In genomic region chr4:126464189-126464891, GRCm38 (mm10) we compare ENCODE assay signal across 15 mouse cellular contexts. TPM values are rescaled to one million over a fixed set of nuclear protein-coding genes. Genes with fewer than 3 reads are reported as not detected.
DNase-seq lines count a peak whose midpoint lies in the region; ATAC-seq and TF ChIP-seq lines count a peak whose summit lies in the region.
"Had no signal": no experiment of that assay in that cellular context is flagged by ENCODE, and none has a peak within 500 bp of the region (broad histone marks: within the 10 kb centered on the region; RNA-seq: fewer than 3 reads in every experiment).

No protein-coding gene starts in this region.

- intact Hi-C loops in heart, postnatal 14 days (cut with DNase I), result no loop called here

- H3K9ac ChIP-seq in heart, embryonic 12.5 days, result no peak overlapping the region
- peak overlapping the region; percentile 94 for H3K9ac ChIP-seq in forebrain, embryonic 12.5 days
- no peak overlapping the region for H3K9ac ChIP-seq in hindbrain, postnatal 0 days (replicated peaks; ENCODE audit: low read length)
- H3K9ac ChIP-seq in neural tube, embryonic 13.5 days, result peak overlapping the region; percentile 99
- H3K9ac ChIP-seq: embryonic facial prominence, embryonic 15.5 days; liver, embryonic 12.5 days had no signal

- no peaks in the 10 kb centered on the region for H3K9me3 ChIP-seq in heart, embryonic 12.5 days (replicated peaks)
- H3K9me3 ChIP-seq in forebrain, embryonic 12.5 days, result no peaks in the 10 kb centered on the region
- H3K9me3 ChIP-seq in hindbrain, postnatal 0 days (ENCODE audit: low read length), result no peaks in the 10 kb centered on the region
- H3K9me3 ChIP-seq in neural tube, embryonic 13.5 days, result no peaks in the 10 kb centered on the region
- H3K9me3 ChIP-seq: embryonic facial prominence, embryonic 15.5 days; liver, embryonic 12.5 days had no signal

- peaks cover 14% of the 10 kb centered on the region for H3K36me3 ChIP-seq in heart, embryonic 12.5 days
- H3K36me3 ChIP-seq in forebrain, embryonic 12.5 days (replicated peaks), result peaks cover 25% of the 10 kb centered on the region
- H3K36me3 ChIP-seq in hindbrain, postnatal 0 days (ENCODE audit: insufficient read depth, low read length), result peaks cover 6% of the 10 kb centered on the region
- peaks cover 19% of the 10 kb centered on the region for H3K36me3 ChIP-seq in neural tube, embryonic 13.5 days

- no peak for TF ChIP-seq CTCF in hindbrain, postnatal 0 days (IDR thresholded peaks at IDR 0.05; ENCODE audit: low read depth)

- no peak for DNase-seq in heart, postnatal 14 days
- DNase-seq in hindbrain, postnatal 0 days (ENCODE audit: low spot score), result no peak
- no peak for DNase-seq in kidney, postnatal 4 days
- DNase-seq in urinary bladder, postnatal 25 days (ENCODE audit: low spot score), result no peak
- no peak for DNase-seq in spleen, postnatal 36 days (ENCODE audit: low spot score in 2 of 2)
- DNase-seq: adrenal gland, adult 8-10 months; B cell, adult 2 months; cerebellum, adult 11-12 months had no signal

- H3K4me1 ChIP-seq in heart, embryonic 12.5 days (replicated peaks), result peaks cover 42% of the 10 kb centered on the region
- peaks cover 60% of the 10 kb centered on the region for H3K4me1 ChIP-seq in forebrain, embryonic 12.5 days
- H3K4me1 ChIP-seq in hindbrain, postnatal 0 days (ENCODE audit: insufficient read depth, low read length), result peaks cover 32% of the 10 kb centered on the region
- H3K4me1 ChIP-seq in neural tube, embryonic 13.5 days (replicated peaks), result peaks cover 65% of the 10 kb centered on the region

- 43% methylated on average over 4 of the region's 4 CpGs for WGBS in heart, embryonic 12.5 days
- 14% methylated on average over 4 of the region's 4 CpGs for WGBS in forebrain, embryonic 12.5 days
- WGBS in hindbrain, postnatal 0 days, result 9% methylated on average over 4 of the region's 4 CpGs
- WGBS in neural tube, embryonic 13.5 days, result 9% methylated on average over 4 of the region's 4 CpGs

- H3K27me3 ChIP-seq in heart, embryonic 12.5 days (replicated peaks), result no peaks in the 10 kb centered on the region
- H3K27me3 ChIP-seq in forebrain, embryonic 12.5 days, result no peaks in the 10 kb centered on the region
- no peaks in the 10 kb centered on the region for H3K27me3 ChIP-seq in hindbrain, postnatal 0 days (ENCODE audit: insufficient read depth, low read length)
- H3K27me3 ChIP-seq in neural tube, embryonic 13.5 days, result no peaks in the 10 kb centered on the region
- H3K27me3 ChIP-seq: embryonic facial prominence, embryonic 15.5 days; liver, embryonic 12.5 days had no signal

- 0 out of 2 replicates have a peak overlapping the region, but pooled peaks have one; percentile 5 for H3K4me2 ChIP-seq in heart, embryonic 12.5 days
- H3K4me2 ChIP-seq in forebrain, embryonic 12.5 days, result peak overlapping the region; percentile 74
- H3K4me2 ChIP-seq in hindbrain, postnatal 0 days (ENCODE audit: low read depth, low read length), result peak overlapping the region; percentile 77
- H3K4me2 ChIP-seq in neural tube, embryonic 13.5 days, result peak overlapping the region; percentile 68
- H3K4me2 ChIP-seq: embryonic facial prominence, embryonic 15.5 days; liver, embryonic 12.5 days had no signal

- no peak overlapping the region for H3K27ac ChIP-seq in heart, embryonic 12.5 days (ENCODE audit: poor library complexity, severe bottlenecking)
- peak overlapping the region; percentile 99 for H3K27ac ChIP-seq in forebrain, embryonic 12.5 days
- H3K27ac ChIP-seq in hindbrain, postnatal 0 days, result peak overlapping the region; percentile 20; the same call in 1 of the 2 replicates
- peak overlapping the region; percentile 99 for H3K27ac ChIP-seq in neural tube, embryonic 13.5 days (replicated peaks)
- H3K27ac ChIP-seq: embryonic facial prominence, embryonic 15.5 days; kidney, postnatal 0 days; liver, embryonic 12.5 days; macrophage had no signal

- no peak overlapping the region for H3K4me3 ChIP-seq in heart, embryonic 12.5 days
- peak overlapping the region; percentile 91 for H3K4me3 ChIP-seq in forebrain, embryonic 12.5 days (replicated peaks)
- H3K4me3 ChIP-seq in hindbrain, postnatal 0 days (ENCODE audit: low read length), result no peak overlapping the region
- H3K4me3 ChIP-seq in neural tube, embryonic 13.5 days, result peak overlapping the region; percentile 98
- H3K4me3 ChIP-seq: embryonic facial prominence, embryonic 15.5 days; liver, embryonic 12.5 days had no signal

- no peak for ATAC-seq in heart, embryonic 12.5 days (ENCODE audit: insufficient number of reproducible peaks, low FRiP score)
- ATAC-seq in forebrain, embryonic 12.5 days (ENCODE audit: low FRiP score), result no peak
- no peak for ATAC-seq in hindbrain, postnatal 0 days
- no peak for ATAC-seq in neural tube, embryonic 13.5 days (ENCODE audit: low read depth)
- ATAC-seq: liver, embryonic 12.5 days had no signal

RNA-seq across cellular contexts. Expression of gene Ago1, which starts 4.0 kb away (rescaled TPM):
- 2.5 and 3.0 TPM in 2 replicates for polyA plus RNA-seq in heart, embryonic 12.5 days (2016; fragmentation: Nextera tagmentation; extraction: Ambion mirVana)
- 10 to 100 TPM; 15.0 to 15.6 TPM for total RNA-seq in heart, postnatal 14 days (2021)
- 20.1 and 23.4 TPM in 2 replicates for polyA plus RNA-seq in forebrain, embryonic 12.5 days (2016; fragmentation: Nextera tagmentation; extraction: Ambion mirVana)
- total RNA-seq in hindbrain, postnatal 0 days (2014; rRNA removed), result 42.2 TPM in 2 replicates
- polyA plus RNA-seq in hindbrain, postnatal 0 days (2015; fragmentation: Nextera tagmentation; extraction: Ambion mirVana), result 6.0 and 6.5 TPM in 2 replicates
- polyA plus RNA-seq in neural tube, embryonic 13.5 days (2015; fragmentation: Nextera tagmentation; extraction: Ambion mirVana), result 11.5 and 12.1 TPM in 2 replicates

RNA-seq across cellular contexts. Expression of gene Ago3, which starts 35.0 kb away (rescaled TPM):
- polyA plus RNA-seq in heart, embryonic 12.5 days (2016; fragmentation: Nextera tagmentation; extraction: Ambion mirVana), result 11.4 and 13.2 TPM in 2 replicates
- 10 to 100 TPM; 14.5 to 15.0 TPM for total RNA-seq in heart, postnatal 14 days (2021)
- polyA plus RNA-seq in forebrain, embryonic 12.5 days (2016; fragmentation: Nextera tagmentation; extraction: Ambion mirVana), result 16.1 and 20.0 TPM in 2 replicates
- total RNA-seq in hindbrain, postnatal 0 days (2014; rRNA removed), result 7.6 and 8.6 TPM in 2 replicates
- polyA plus RNA-seq in hindbrain, postnatal 0 days (2015; fragmentation: Nextera tagmentation; extraction: Ambion mirVana), result 12.8 and 13.5 TPM in 2 replicates
- 16.5 and 17.4 TPM in 2 replicates for polyA plus RNA-seq in neural tube, embryonic 13.5 days (2015; fragmentation: Nextera tagmentation; extraction: Ambion mirVana)

Comparison
In these comparisons a context has a peak if more than half of its experiments do, and no peak if none do; other contexts are left out.
1. H3K4me2 ChIP-seq: peak in every context shown above with its lines; median percentile 77 in hindbrain, postnatal 0 days; 74 in forebrain, embryonic 12.5 days; 68 in neural tube, embryonic 13.5 days; 5 in heart, embryonic 12.5 days.
2. H3K4me3 ChIP-seq: peak in forebrain, embryonic 12.5 days (single experiment) and neural tube, embryonic 13.5 days (single experiment); none in heart, embryonic 12.5 days (single experiment) and hindbrain, postnatal 0 days (single experiment).
3. H3K9ac ChIP-seq: peak in forebrain, embryonic 12.5 days (single experiment) and neural tube, embryonic 13.5 days (single experiment); none in heart, embryonic 12.5 days (single experiment) and hindbrain, postnatal 0 days (single experiment).